Mouse (Mus musculus) liver, adult 2 months (tissue): Measurements from ENCODE around the gene Upb1.

Experiments
- CTCF ChIP-seq: fragments of 200-500 bp; IDR thresholded peaks from 2 replicates; pipeline ENCODE4 v1.5.1; 2011; ENCODE audit warnings: low read depth, low read length, control low read depth
- POLR2A ChIP-seq: fragments of 200-500 bp; IDR thresholded peaks from 2 replicates; pipeline ENCODE4 v1.6.1; 2011; ENCODE audit warnings: low read length, control low read depth; ENCODE audit not compliant: insufficient read depth; ENCODE audit errors: extremely low read depth

GRCm38 (mm10) chr10:75430633-75431032 is 29.7 kb downstream of the Upb1 start:
- TF ChIP-seq CTCF (no peak), POLR2A (no peak)
